Mouse (Mus musculus) right cerebral cortex, postnatal 25 days (tissue): ENCODE measurements around the gene Dlgap1.

Source experiments
- DNase-seq: peaks from one replicate; pipeline ENCODE4 v3.0.0; 2022

Dlgap1 gene

GRCm38 (mm10) chr17:70191228-70191627 lies 222.4 kb downstream of the Dlgap1 start:
- DNase-seq: no peak

- no peak for DNase-seq
Observed at GRCm38 (mm10) chr17:70222891-70223290, 254.0 kb downstream of the Dlgap1 start.

GRCm38 (mm10) chr17:70247342-70247741 lies 278.5 kb downstream of the Dlgap1 start:
- no peak for DNase-seq

- DNase-seq: no peak
Observed at GRCm38 (mm10) chr17:70248250-70248649, 279.4 kb downstream of the Dlgap1 start.

- DNase-seq: no peak
Observed at GRCm38 (mm10) chr17:70252476-70252875, 283.6 kb downstream of the Dlgap1 start.

- DNase-seq: no peak
Observed at GRCm38 (mm10) chr17:70256371-70256770, 287.5 kb downstream of the Dlgap1 start.

GRCm38 (mm10) chr17:70263156-70263555 lies 294.3 kb downstream of the Dlgap1 start:
- DNase-seq: no peak

- no peak for DNase-seq
Observed at GRCm38 (mm10) chr17:70272125-70272524, 303.3 kb downstream of the Dlgap1 start.

GRCm38 (mm10) chr17:70287708-70288107 lies 318.8 kb downstream of the Dlgap1 start:
- DNase-seq: no peak

GRCm38 (mm10) chr17:70294106-70294505 lies 325.2 kb downstream of the Dlgap1 start:
- DNase-seq: no peak

GRCm38 (mm10) chr17:70301941-70302478 lies 333.1 kb downstream of the Dlgap1 start:
- DNase-seq: no peak

GRCm38 (mm10) chr17:70302656-70303055 lies 333.8 kb downstream of the Dlgap1 start:
- DNase-seq: no peak

- no peak for DNase-seq
Observed at GRCm38 (mm10) chr17:70305021-70305420, 336.1 kb downstream of the Dlgap1 start.

- DNase-seq: no peak
Observed at GRCm38 (mm10) chr17:70307418-70308176, 338.7 kb downstream of the Dlgap1 start.

- DNase-seq: peak; percentile 45
Observed at GRCm38 (mm10) chr17:70308364-70309231, 339.7 kb downstream of the Dlgap1 start.

GRCm38 (mm10) chr17:70316327-70316726 lies 347.5 kb downstream of the Dlgap1 start:
- DNase-seq: no peak

- DNase-seq: no peak
Observed at GRCm38 (mm10) chr17:70317779-70318178, 348.9 kb downstream of the Dlgap1 start.

- DNase-seq: no peak
Observed at GRCm38 (mm10) chr17:70321976-70322375, 353.1 kb downstream of the Dlgap1 start.

GRCm38 (mm10) chr17:70333440-70333839 lies 364.6 kb downstream of the Dlgap1 start:
- DNase-seq: no peak

GRCm38 (mm10) chr17:70334171-70334570 lies 365.3 kb downstream of the Dlgap1 start:
- DNase-seq: no peak

GRCm38 (mm10) chr17:70339821-70340220 lies 370.9 kb downstream of the Dlgap1 start:
- no peak for DNase-seq

GRCm38 (mm10) chr17:70341230-70341629 lies 372.4 kb downstream of the Dlgap1 start:
- DNase-seq: no peak

GRCm38 (mm10) chr17:70341920-70342319 lies 373.0 kb downstream of the Dlgap1 start:
- DNase-seq: no peak

GRCm38 (mm10) chr17:70347403-70347802 lies 378.5 kb downstream of the Dlgap1 start:
- no peak for DNase-seq
